Mouse (Mus musculus): ENCODE results near the gene Toe1. TPM values are rescaled to one million over a fixed set of nuclear protein-coding genes. Genes with fewer than 3 reads are reported as not detected.

Toe1 gene
- 10 to 100 TPM; 52.3 to 58.0 TPM for total RNA-seq (2023)

GRCm38 (mm10) chr4:116807197-116808129 lies at the start of gene Toe1, which contains the start of gene Mutyh:
Gene Toe1, minus strand, starts transcription at chr4:116807640.
Gene Mutyh, plus strand, starts transcription at chr4:116807723.

GRCm38 (mm10) chr4:116821694-116822016 lies 14.2 kb upstream of the Toe1 start, which contains the start of gene Hpdl:
Gene Hpdl, minus strand, starts transcription at chr4:116821707.

Other genes starting within 250 kb of the Toe1 start
- 100 to 1,000 TPM; 111 to 123 TPM for gene Gpbp1l1, start 250.0 kb downstream of the Toe1 start, total RNA-seq (2023)
- 10 to 100 TPM; 18.6 to 25.2 TPM for gene Ccdc17, start 211.0 kb downstream of the Toe1 start, total RNA-seq (2023)
- gene Nasp, start 179.7 kb downstream of the Toe1 start, total RNA-seq (2023), result 10 to 100 TPM; 62.3 to 75.8 TPM
- 100 to 1,000 TPM; 187 to 188 TPM for gene Akr1a1, start 156.0 kb downstream of the Toe1 start, total RNA-seq (2023)
- gene Prdx1, start 122.1 kb downstream of the Toe1 start, total RNA-seq (2023), result 100 to 1,000 TPM; 149 to 152 TPM
- gene Mmachc, start 99.2 kb downstream of the Toe1 start, total RNA-seq (2023), result 1 to 10 TPM; 4.8 to 5.6 TPM
- 10 to 100 TPM; 27.1 to 29.6 TPM for gene Ccdc163, start 99.1 kb downstream of the Toe1 start, total RNA-seq (2023)
- gene Tesk2, start 86.7 kb downstream of the Toe1 start, total RNA-seq (2023), result 10 to 100 TPM; 12.4 to 13.5 TPM
- gene Mutyh, start 83 bp upstream of the Toe1 start, total RNA-seq (2023), result 10 to 100 TPM; 19.0 to 24.1 TPM
- gene Hpdl, start 14.1 kb upstream of the Toe1 start, total RNA-seq (2023), result not detected
- gene Zswim5, start 69.7 kb upstream of the Toe1 start, total RNA-seq (2023), result not detected
- 10 to 100 TPM; 52.1 to 57.3 TPM for gene Urod, start 186.8 kb upstream of the Toe1 start, total RNA-seq (2023)
- 10 to 100 TPM; 48.4 to 52.1 TPM for gene Hectd3, start 187.7 kb upstream of the Toe1 start, total RNA-seq (2023)
- 10 to 100 TPM; 29.2 to 32.0 TPM for gene Eif2b3, start 211.8 kb upstream of the Toe1 start, total RNA-seq (2023)